Mouse (Mus musculus): Measurements from ENCODE around the gene Insr. TPM values are rescaled to one million over a fixed set of nuclear protein-coding genes. Genes with fewer than 3 reads are reported as not detected.

Insr gene
- total and polyA plus RNA-seq, 2 experiments from 2014 or later = 51.4 to 125 TPM

GRCm38 (mm10) chr8:3302131-3302530 is 22.7 kb upstream of the Insr start:
- Histone ChIP-seq H3K27ac (ENCODE audit: low read depth) (no peak overlapping the region), H3K9ac (replicated peaks; ENCODE audit: low read depth, low read length) (no peak overlapping the region), H3K27me3 (ENCODE audit: control insufficient read depth, insufficient read depth, low read length) (no peaks in the 10 kb centered on the region), H3K4me1 (ENCODE audit: control insufficient read depth, insufficient read depth) (no peaks in the 10 kb centered on the region), H3K4me2 (ENCODE audit: low read depth, low read length) (no peak overlapping the region), H3K9me3 (replicated peaks; ENCODE audit: control insufficient read depth, low read length) (no peaks in the 10 kb centered on the region), H3K36me3 (replicated peaks; ENCODE audit: control insufficient read depth, insufficient read depth, low read length) (no peaks in the 10 kb centered on the region), H3K4me3 (ENCODE audit: low read depth, low read length) (no peak overlapping the region)
- DNase-seq (ENCODE audit: low spot score) (no peak), ATAC-seq (ENCODE audit: insufficient read depth, low read depth) (no peak)
- 49% methylated on average over 2 of the region's 2 CpGs for WGBS
- TF ChIP-seq CTCF (IDR thresholded peaks at IDR 0.05; ENCODE audit: low read depth) (no peak), EP300 (IDR thresholded peaks at IDR 0.05; ENCODE audit: low read depth) (no peak)

- Histone ChIP-seq H3K9me3 (replicated peaks; ENCODE audit: control insufficient read depth, low read length) (no peaks in the 10 kb centered on the region), H3K4me1 (ENCODE audit: control insufficient read depth, insufficient read depth) (no peaks in the 10 kb centered on the region), H3K4me3 (ENCODE audit: low read depth, low read length) (no peak overlapping the region), H3K36me3 (replicated peaks; ENCODE audit: control insufficient read depth, insufficient read depth, low read length) (no peaks in the 10 kb centered on the region), H3K9ac (replicated peaks; ENCODE audit: low read depth, low read length) (no peak overlapping the region), H3K27me3 (ENCODE audit: control insufficient read depth, insufficient read depth, low read length) (no peaks in the 10 kb centered on the region), H3K4me2 (ENCODE audit: low read depth, low read length) (no peak overlapping the region), H3K27ac (ENCODE audit: low read depth) (no peak overlapping the region)
- DNase-seq (ENCODE audit: low spot score) = no peak
- TF ChIP-seq CTCF (IDR thresholded peaks at IDR 0.05; ENCODE audit: low read depth) (no peak), EP300 (IDR thresholded peaks at IDR 0.05; ENCODE audit: low read depth) (no peak)
- no peak for ATAC-seq (ENCODE audit: insufficient read depth, low read depth)
- WGBS = 55% methylated on average over 5 of the region's 5 CpGs
Observed at GRCm38 (mm10) chr8:3299322-3299721, 19.9 kb upstream of the Insr start.

- H3K27ac ChIP-seq (ENCODE audit: low read depth) = no peak overlapping the region
- H3K4me3 ChIP-seq (ENCODE audit: low read depth, low read length) = no peak overlapping the region
- TF ChIP-seq EP300 (IDR thresholded peaks at IDR 0.05; ENCODE audit: low read depth) (no peak), CTCF (IDR thresholded peaks at IDR 0.05; ENCODE audit: low read depth) (no peak)
- H3K4me2 ChIP-seq (ENCODE audit: low read depth, low read length) = no peak overlapping the region
- no peaks in the 10 kb centered on the region for H3K4me1 ChIP-seq (ENCODE audit: control insufficient read depth, insufficient read depth)
- 27% methylated on average over 2 of the region's 2 CpGs for WGBS
- ATAC-seq (ENCODE audit: insufficient read depth, low read depth) = no peak
- H3K9ac ChIP-seq (replicated peaks; ENCODE audit: low read depth, low read length) = no peak overlapping the region
- DNase-seq (ENCODE audit: low spot score) = no peak
- no peaks in the 10 kb centered on the region for H3K27me3 ChIP-seq (ENCODE audit: control insufficient read depth, insufficient read depth, low read length)
- no peaks in the 10 kb centered on the region for H3K36me3 ChIP-seq (replicated peaks; ENCODE audit: control insufficient read depth, insufficient read depth, low read length)
- no peaks in the 10 kb centered on the region for H3K9me3 ChIP-seq (replicated peaks; ENCODE audit: control insufficient read depth, low read length)
Observed at GRCm38 (mm10) chr8:3285824-3286223, 6.4 kb upstream of the Insr start.

GRCm38 (mm10) chr8:3284656-3285055 is 5.2 kb upstream of the Insr start:
- no peak for ATAC-seq (ENCODE audit: insufficient read depth, low read depth)
- Histone ChIP-seq H3K27me3 (ENCODE audit: control insufficient read depth, insufficient read depth, low read length) (no peaks in the 10 kb centered on the region), H3K4me1 (ENCODE audit: control insufficient read depth, insufficient read depth) (peaks cover 6% of the 10 kb centered on the region), H3K36me3 (replicated peaks; ENCODE audit: control insufficient read depth, insufficient read depth, low read length) (no peaks in the 10 kb centered on the region), H3K27ac (ENCODE audit: low read depth) (no peak overlapping the region), H3K4me3 (ENCODE audit: low read depth, low read length) (no peak overlapping the region), H3K9ac (replicated peaks; ENCODE audit: low read depth, low read length) (no peak overlapping the region), H3K9me3 (replicated peaks; ENCODE audit: control insufficient read depth, low read length) (no peaks in the 10 kb centered on the region), H3K4me2 (ENCODE audit: low read depth, low read length) (no peak overlapping the region)
- 48% methylated on average over 4 of the region's 4 CpGs for WGBS
- TF ChIP-seq CTCF (IDR thresholded peaks at IDR 0.05; ENCODE audit: low read depth) (no peak), EP300 (IDR thresholded peaks at IDR 0.05; ENCODE audit: low read depth) (no peak)
- no peak for DNase-seq (ENCODE audit: low spot score)

- DNase-seq (ENCODE audit: low spot score) = no peak
- no peak for TF ChIP-seq EP300 (IDR thresholded peaks at IDR 0.05; ENCODE audit: low read depth)
- TF ChIP-seq CTCF (IDR thresholded peaks at IDR 0.05; ENCODE audit: low read depth) = no peak
- WGBS = 88% methylated on average over 3 of the region's 3 CpGs
- H3K4me2 ChIP-seq (ENCODE audit: low read depth, low read length) = no peak overlapping the region
- ATAC-seq (ENCODE audit: insufficient read depth, low read depth) = no peak
- no peaks in the 10 kb centered on the region for H3K27me3 ChIP-seq (ENCODE audit: control insufficient read depth, insufficient read depth, low read length)
- H3K9me3 ChIP-seq (replicated peaks; ENCODE audit: control insufficient read depth, low read length) = no peaks in the 10 kb centered on the region
- peaks cover 29% of the 10 kb centered on the region for H3K4me1 ChIP-seq (ENCODE audit: control insufficient read depth, insufficient read depth)
- H3K36me3 ChIP-seq (replicated peaks; ENCODE audit: control insufficient read depth, insufficient read depth, low read length) = 0 out of 2 replicates have a peak, but pooled peaks cover 8% of the 10 kb centered on the region
- H3K4me3 ChIP-seq (ENCODE audit: low read depth, low read length) = no peak overlapping the region
- no peak overlapping the region for H3K27ac ChIP-seq (ENCODE audit: low read depth)
- no peak overlapping the region for H3K9ac ChIP-seq (replicated peaks; ENCODE audit: low read depth, low read length)
Observed at GRCm38 (mm10) chr8:3281296-3281695, 1.9 kb upstream of the Insr start.

- peak overlapping the region; percentile 41; the same call in 1 of the 2 replicates for H3K9ac ChIP-seq (replicated peaks; ENCODE audit: low read depth, low read length)
- 30% methylated on average over 11 of the region's 11 CpGs for WGBS
- TF ChIP-seq EP300 (IDR thresholded peaks at IDR 0.05; ENCODE audit: low read depth) (no peak), CTCF (IDR thresholded peaks at IDR 0.05; ENCODE audit: low read depth) (0 out of 2 replicates have a peak, but pooled peaks have one; percentile 8)
- peak overlapping the region; percentile 14 for H3K27ac ChIP-seq (ENCODE audit: low read depth)
- 0 out of 2 replicates have a peak, but pooled peaks cover 8% of the 10 kb centered on the region for H3K36me3 ChIP-seq (replicated peaks; ENCODE audit: control insufficient read depth, insufficient read depth, low read length)
- no peaks in the 10 kb centered on the region for H3K27me3 ChIP-seq (ENCODE audit: control insufficient read depth, insufficient read depth, low read length)
- no peaks in the 10 kb centered on the region for H3K9me3 ChIP-seq (replicated peaks; ENCODE audit: control insufficient read depth, low read length)
- DNase-seq (ENCODE audit: low spot score) = peak; percentile 16
- H3K4me2 ChIP-seq (ENCODE audit: low read depth, low read length) = peak overlapping the region; percentile 81
- no peak for ATAC-seq (ENCODE audit: insufficient read depth, low read depth)
- peak overlapping the region; percentile 81 for H3K4me3 ChIP-seq (ENCODE audit: low read depth, low read length)
- peaks cover 37% of the 10 kb centered on the region for H3K4me1 ChIP-seq (ENCODE audit: control insufficient read depth, insufficient read depth)
Observed at GRCm38 (mm10) chr8:3280266-3280910, 971 bp upstream of the Insr start.
